Mouse (Mus musculus) myocyte (in vitro differentiated cells): ENCODE measurements around the gene Myo7a. TPM values are rescaled to one million over a fixed set of nuclear protein-coding genes. Genes with fewer than 3 reads are reported as not detected.

Experiments
- H3K27me3 ChIP-seq: one replicate; pipeline ENCODE4 v1.6.1; 2011; ENCODE audit not compliant: control insufficient read depth, insufficient read depth, insufficient read length
- H3K36me3 ChIP-seq: one replicate; pipeline ENCODE4 v1.6.1; 2011; ENCODE audit not compliant: control insufficient read depth, insufficient read depth
- H3K4me2 ChIP-seq: one replicate; pipeline ENCODE4 v1.6.1; 2011; ENCODE audit warnings: low read depth, control low read depth
- H3K4me3 ChIP-seq: one replicate; pipeline ENCODE4 v1.5.1; 2011; ENCODE audit warnings: mild to moderate bottlenecking, control low read depth, moderate library complexity
- H3K79me2 ChIP-seq: one replicate; pipeline ENCODE4 v1.6.1; 2011; ENCODE audit not compliant: control insufficient read depth, insufficient read depth
- H3ac ChIP-seq: one replicate; pipeline ENCODE4 v1.6.1; 2011; ENCODE audit not compliant: control insufficient read depth, insufficient read length
- CEBPB ChIP-seq: IDR thresholded peaks from 2 replicates; pipeline ENCODE4 v1.6.1; 2011; ENCODE audit warnings: mild to moderate bottlenecking, moderate library complexity; ENCODE audit not compliant: poor library complexity, insufficient read depth, severe bottlenecking
- E2F4 ChIP-seq: IDR thresholded peaks from one replicate; pipeline ENCODE4 v1.6.1; 2011; ENCODE audit warnings: mild to moderate bottlenecking, control low read depth, moderate library complexity; ENCODE audit not compliant: insufficient read depth
- MAX ChIP-seq: IDR thresholded peaks from one replicate; pipeline ENCODE4 v1.6.1; 2011; ENCODE audit warnings: low read depth, mild to moderate bottlenecking, control low read depth
- MYOD1 ChIP-seq, 3 experiments: IDR thresholded peaks; one replicate each; pipeline ENCODE4 v1.6.1; 2011; ENCODE audit warnings: control low read depth in 2 of 3, low read depth in 2 of 3, mild to moderate bottlenecking in 2 of 3, moderate library complexity in 1 of 3; ENCODE audit not compliant: insufficient read length in 2 of 3, control insufficient read depth in 1 of 3
- MYOG ChIP-seq, 3 experiments: IDR thresholded peaks; one replicate each; pipeline ENCODE4 v1.6.1; 2011; ENCODE audit warnings: control low read depth in 2 of 3, low read depth in 2 of 3, mild to moderate bottlenecking in 2 of 3; ENCODE audit not compliant: insufficient read length in 2 of 3, control insufficient read depth in 1 of 3, insufficient read depth in 1 of 3
- POLR2A ChIP-seq: IDR thresholded peaks from one replicate; pipeline ENCODE4 v1.6.1; 2011; ENCODE audit warnings: low read depth, mild to moderate bottlenecking, control low read depth, moderate library complexity; ENCODE audit not compliant: insufficient read length
- POLR2AphosphoS2 ChIP-seq: IDR thresholded peaks from one replicate; pipeline ENCODE4 v1.6.1; 2011; ENCODE audit warnings: low read depth, control low read depth; ENCODE audit not compliant: insufficient read length
- REST ChIP-seq: IDR thresholded peaks from one replicate; pipeline ENCODE4 v1.6.1; 2011; ENCODE audit warnings: mild to moderate bottlenecking, control low read depth, moderate library complexity; ENCODE audit not compliant: insufficient read depth, insufficient read length
- SRF ChIP-seq: IDR thresholded peaks from one replicate; pipeline ENCODE4 v1.6.1; 2011; ENCODE audit warnings: low read depth; ENCODE audit not compliant: control insufficient read depth, insufficient read length
- TCF12 ChIP-seq: IDR thresholded peaks from one replicate; pipeline ENCODE4 v1.6.1; 2011; ENCODE audit warnings: mild to moderate bottlenecking, control low read depth; ENCODE audit not compliant: poor library complexity, insufficient read depth, severe bottlenecking
- TCF3 ChIP-seq: IDR thresholded peaks from one replicate; pipeline ENCODE4 v1.6.1; 2011; ENCODE audit warnings: low read depth, control low read depth; ENCODE audit not compliant: insufficient read length
- USF1 ChIP-seq: IDR thresholded peaks from one replicate; pipeline ENCODE4 v1.6.1; 2011; ENCODE audit warnings: low read depth, mild to moderate bottlenecking, control low read depth, moderate library complexity
- polyA plus RNA-seq: library from polyadenylated mRNA; unstranded; fragments of >200 nt; fragmentation: generic; extraction: Trizol; gene quantifications from one replicate; pipeline ENCODE4 v1.2.1, GENCODE M21; 2012; ENCODE audit warnings: missing spikeins

Myo7a gene
- polyA plus RNA-seq, 1 experiment: 0.29 TPM

DNA sequence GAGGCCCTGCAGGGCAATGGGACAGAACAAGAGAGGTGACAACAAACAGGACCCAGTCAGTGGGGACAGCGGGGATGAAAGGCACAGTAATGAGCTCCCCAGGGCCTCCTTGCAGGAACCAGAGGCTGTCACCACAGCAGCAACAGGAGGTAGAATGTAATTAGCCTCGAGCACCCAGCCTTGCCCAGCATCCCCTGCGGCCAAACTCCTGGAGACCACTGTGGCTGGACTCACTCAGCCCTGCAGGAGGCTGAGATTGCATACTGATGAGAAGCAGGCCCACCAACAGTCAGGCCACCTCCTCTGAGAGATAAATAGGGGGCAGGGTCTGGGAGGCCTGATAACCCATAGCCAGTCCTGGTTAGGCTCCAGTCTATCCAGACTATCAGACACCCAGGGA, 30.5 kb upstream of the Myo7a start:
- Histone ChIP-seq H3ac (no peak overlapping the region), H3K4me2 (no peak overlapping the region), H3K36me3 (no peaks in the 10 kb centered on the region), H3K27me3 (peaks cover 4% of the 10 kb centered on the region), H3K79me2 (no peaks in the 10 kb centered on the region), H3K4me3 (no peak overlapping the region)
- no peak for TF ChIP-seq POLR2A
- TF ChIP-seq SRF: no peak
- TF ChIP-seq MYOD1 (IDR thresholded peaks at IDR 0.05; ENCODE audit: control insufficient read depth in 1 of 3, insufficient read length in 2 of 3, low read depth in 2 of 3): no peak
- TF ChIP-seq USF1: no peak
- no peak for TF ChIP-seq TCF3
- TF ChIP-seq REST: no peak
- no peak for TF ChIP-seq CEBPB
- no peak for TF ChIP-seq MAX
- TF ChIP-seq E2F4: no peak
- TF ChIP-seq MYOG (IDR thresholded peaks at IDR 0.05; ENCODE audit: control insufficient read depth in 1 of 3, insufficient read depth in 1 of 3, insufficient read length in 2 of 3, low read depth in 2 of 3): no peak
- TF ChIP-seq POLR2AphosphoS2: no peak
- no peak for TF ChIP-seq TCF12

DNA sequence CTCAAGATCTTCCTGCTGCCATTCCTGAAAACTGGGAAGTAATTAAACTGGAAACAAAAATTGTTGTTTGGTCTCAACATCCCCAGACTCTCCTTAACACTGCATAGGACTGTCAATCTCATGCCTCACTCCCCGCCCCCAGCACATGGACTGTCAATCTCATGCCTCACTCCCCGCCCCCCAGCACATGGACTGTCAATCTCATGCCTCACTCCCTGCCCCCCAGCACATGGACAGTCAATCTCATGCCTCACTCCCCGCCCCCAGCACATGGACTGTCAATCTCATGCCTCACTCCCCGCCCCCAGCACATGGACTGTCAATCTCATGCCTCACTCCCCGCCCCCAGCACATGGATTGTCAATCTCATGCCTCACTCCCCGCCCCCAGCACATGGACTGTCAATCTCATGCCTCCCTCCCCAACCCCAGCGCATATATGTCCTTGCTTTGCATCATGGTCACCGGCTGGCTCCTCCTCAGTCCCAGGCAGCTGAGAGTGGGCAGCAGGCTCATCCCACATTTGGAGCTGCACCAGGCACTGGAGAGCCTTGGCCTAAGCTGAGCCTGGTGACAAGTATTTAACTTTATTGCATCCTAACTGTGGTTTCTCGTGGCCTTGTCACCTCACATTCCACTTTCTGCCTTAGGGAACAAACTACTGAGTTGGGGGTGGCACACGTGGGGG, 29.5 kb upstream of the Myo7a start:
- no peak overlapping the region for H3ac ChIP-seq
- TF ChIP-seq POLR2A (no peak), MAX (no peak), REST (no peak), TCF12 (no peak), SRF (no peak), MYOG (IDR thresholded peaks at IDR 0.05; ENCODE audit: control insufficient read depth in 1 of 3, insufficient read depth in 1 of 3, insufficient read length in 2 of 3, low read depth in 2 of 3) (no peak), MYOD1 (IDR thresholded peaks at IDR 0.05; ENCODE audit: control insufficient read depth in 1 of 3, insufficient read length in 2 of 3, low read depth in 2 of 3) (no peak), TCF3 (no peak), USF1 (no peak), POLR2AphosphoS2 (no peak), CEBPB (no peak), E2F4 (no peak)
- no peak overlapping the region for H3K4me2 ChIP-seq
- H3K79me2 ChIP-seq: no peaks in the 10 kb centered on the region
- no peak overlapping the region for H3K4me3 ChIP-seq
- no peaks in the 10 kb centered on the region for H3K36me3 ChIP-seq
- peaks cover 5% of the 10 kb centered on the region for H3K27me3 ChIP-seq

DNA sequence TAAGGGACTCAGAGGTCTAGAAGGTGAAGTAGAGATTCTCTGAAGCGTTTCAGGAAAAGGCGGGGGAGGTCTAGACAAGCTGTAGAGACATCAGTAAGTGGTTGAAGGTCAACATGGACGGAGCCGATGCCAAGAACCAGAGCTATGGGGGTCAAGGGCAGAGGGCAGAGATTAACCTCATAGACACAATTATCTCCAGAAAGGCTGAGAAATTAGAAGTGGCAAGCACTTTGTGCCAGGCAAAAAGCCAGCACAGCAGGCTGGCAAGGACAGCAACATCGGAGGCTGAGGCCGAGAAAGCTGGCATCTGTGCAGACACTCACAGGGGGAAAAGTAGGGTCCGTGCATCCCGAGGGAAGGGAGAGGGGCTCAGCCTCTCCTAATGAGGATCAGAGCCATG, 28.4 kb upstream of the Myo7a start:
- Histone ChIP-seq H3K4me3 (no peak overlapping the region), H3K79me2 (no peaks in the 10 kb centered on the region), H3K36me3 (no peaks in the 10 kb centered on the region), H3K4me2 (no peak overlapping the region), H3K27me3 (peaks cover 14% of the 10 kb centered on the region), H3ac (no peak overlapping the region)
- no peak for TF ChIP-seq SRF
- no peak for TF ChIP-seq TCF3
- no peak for TF ChIP-seq REST
- TF ChIP-seq POLR2AphosphoS2: no peak
- no peak for TF ChIP-seq E2F4
- no peak for TF ChIP-seq CEBPB
- no peak for TF ChIP-seq USF1
- TF ChIP-seq MYOG (IDR thresholded peaks at IDR 0.05; ENCODE audit: control insufficient read depth in 1 of 3, insufficient read depth in 1 of 3, insufficient read length in 2 of 3, low read depth in 2 of 3): no peak
- TF ChIP-seq MYOD1 (IDR thresholded peaks at IDR 0.05; ENCODE audit: control insufficient read depth in 1 of 3, insufficient read length in 2 of 3, low read depth in 2 of 3): no peak
- no peak for TF ChIP-seq TCF12
- TF ChIP-seq POLR2A: no peak
- TF ChIP-seq MAX: no peak

DNA sequence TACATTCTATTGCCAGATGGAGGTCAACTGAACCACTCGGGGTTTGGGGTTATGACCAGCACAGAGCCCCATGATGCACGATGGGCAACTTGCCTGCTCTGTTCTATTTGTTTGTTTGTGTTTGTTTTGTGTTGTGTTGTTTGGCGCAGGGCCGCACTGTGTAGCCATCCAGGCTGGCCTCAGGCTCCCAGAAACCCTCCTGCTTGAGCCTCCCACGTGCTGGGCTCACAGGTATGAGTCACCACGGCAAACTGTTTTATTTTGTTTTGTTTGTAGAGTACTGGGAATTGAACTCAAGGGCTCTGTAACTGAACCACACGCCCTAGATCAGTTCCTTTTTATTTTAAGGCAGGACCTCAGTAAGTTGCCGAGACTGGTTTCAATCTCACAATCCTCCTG, 27.1 kb upstream of the Myo7a start:
- peak; percentile 5 for TF ChIP-seq USF1
- TF ChIP-seq SRF: no peak
- H3K36me3 ChIP-seq: no peaks in the 10 kb centered on the region

DNA sequence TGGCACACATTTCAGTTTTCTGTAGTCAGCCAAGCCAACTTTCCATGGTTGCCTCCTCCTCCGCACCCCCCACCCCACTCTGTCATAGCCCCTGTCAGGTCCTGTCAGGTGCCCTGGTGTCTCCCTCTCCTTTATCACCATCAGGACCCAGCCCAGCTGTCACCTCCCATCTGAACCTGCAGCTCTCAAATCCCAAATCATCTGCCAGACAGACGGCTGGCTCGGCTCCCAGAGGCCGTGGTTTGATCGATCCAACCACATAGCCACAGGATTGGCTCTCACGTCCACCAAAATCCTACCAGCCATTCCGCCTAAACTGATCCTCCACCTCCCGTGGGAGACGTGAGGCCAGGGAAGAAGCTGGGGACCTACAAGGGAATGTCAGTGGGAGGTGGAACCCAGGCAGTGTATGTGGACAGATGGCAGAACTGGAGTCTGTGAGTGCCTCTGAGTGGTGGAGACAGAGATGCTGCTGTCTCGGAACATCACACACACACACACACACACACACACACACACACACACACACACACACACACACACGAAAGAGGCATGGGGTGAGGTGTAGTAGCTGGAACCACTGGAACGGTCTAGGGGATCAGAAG, 26.6 kb upstream of the Myo7a start:
- Histone ChIP-seq H3K36me3 (no peaks in the 10 kb centered on the region), H3K27me3 (peaks cover 14% of the 10 kb centered on the region), H3K79me2 (no peaks in the 10 kb centered on the region), H3K4me2 (peak overlapping the region; percentile 30), H3K4me3 (no peak overlapping the region), H3ac (no peak overlapping the region)
- TF ChIP-seq MYOD1 (IDR thresholded peaks at IDR 0.05; ENCODE audit: control insufficient read depth in 1 of 3, insufficient read length in 2 of 3, low read depth in 2 of 3): peak in 2 of 3 experiments; percentile 33 to 64
- no peak for TF ChIP-seq REST

More for the DNA sequence above, 27.1 kb upstream of the Myo7a start:
- H3K79me2 ChIP-seq: no peaks in the 10 kb centered on the region
- H3K27me3 ChIP-seq: peaks cover 14% of the 10 kb centered on the region
- H3K4me2 ChIP-seq: peak overlapping the region; percentile 30
- H3K4me3 ChIP-seq: no peak overlapping the region
- no peak overlapping the region for H3ac ChIP-seq
